Mouse (Mus musculus): ENCODE measurements around the gene Ly86. TPM values are rescaled to one million over a fixed set of nuclear protein-coding genes. Genes with fewer than 3 reads are reported as not detected.
A peak's percentile ranks its signal among the peaks of the same experiment; 100 is the strongest.

Ly86 gene
- polyA plus RNA-seq, 1 experiment from 2014 or later: 4.3 TPM

GRCm38 (mm10) chr13:37457007-37457827 is 112.2 kb downstream of the Ly86 start:
- peak; percentile 53 for ATAC-seq
- Histone ChIP-seq H3K36me3 (ENCODE audit: control insufficient read depth, insufficient read depth) (no peaks in the 10 kb centered on the region), H3K4me2 (ENCODE audit: low read length) (no peak overlapping the region), H3K27me3 (replicated peaks; ENCODE audit: control insufficient read depth, insufficient read depth, low read length) (no peaks in the 10 kb centered on the region), H3K27ac (ENCODE audit: low read length) (0 out of 2 replicates have a peak overlapping the region, but pooled peaks have one; percentile 13), H3K4me3 (replicated peaks; ENCODE audit: low read length) (no peak overlapping the region), H3K4me1 (replicated peaks; ENCODE audit: control insufficient read depth, insufficient read depth, low read length) (peaks cover 24% of the 10 kb centered on the region), H3K9ac (replicated peaks; ENCODE audit: low read depth, low read length) (no peak overlapping the region), H3K9me3 (ENCODE audit: control insufficient read depth, low read length) (no peaks in the 10 kb centered on the region)
- 41% methylated on average over 11 of the region's 11 CpGs for WGBS

DNA sequence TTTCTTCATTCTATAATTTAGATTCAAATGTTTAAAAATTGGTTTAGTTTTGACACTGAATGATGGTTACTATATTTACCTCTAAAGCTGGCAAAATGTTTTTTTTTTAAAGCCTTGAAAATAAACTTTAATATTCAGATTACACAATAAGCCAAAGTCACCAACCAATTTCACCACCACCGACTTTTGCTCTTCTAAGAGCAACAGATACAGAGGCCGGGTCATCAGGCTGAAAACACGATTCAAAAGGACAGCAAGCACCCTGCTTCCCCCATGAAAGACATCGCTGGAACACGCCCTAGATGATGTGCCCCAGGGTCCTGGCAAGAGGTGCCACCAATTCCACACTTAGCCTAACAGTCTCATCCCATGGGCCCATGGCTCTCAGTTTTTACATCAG is 113.5 kb downstream of the Ly86 start:
- no peaks in the 10 kb centered on the region for H3K9me3 ChIP-seq (ENCODE audit: control insufficient read depth, low read length)
- no peaks in the 10 kb centered on the region for H3K36me3 ChIP-seq (ENCODE audit: control insufficient read depth, insufficient read depth)
- no peaks in the 10 kb centered on the region for H3K27me3 ChIP-seq (replicated peaks; ENCODE audit: control insufficient read depth, insufficient read depth, low read length)
- peaks cover 13% of the 10 kb centered on the region for H3K4me1 ChIP-seq (replicated peaks; ENCODE audit: control insufficient read depth, insufficient read depth, low read length)
- ATAC-seq: no peak
- H3K9ac ChIP-seq (replicated peaks; ENCODE audit: low read depth, low read length): no peak overlapping the region
- no peak overlapping the region for H3K4me2 ChIP-seq (ENCODE audit: low read length)
- no peak overlapping the region for H3K27ac ChIP-seq (ENCODE audit: low read length)
- H3K4me3 ChIP-seq (replicated peaks; ENCODE audit: low read length): no peak overlapping the region
- WGBS: 77% methylated on average over 5 of the region's 5 CpGs

GRCm38 (mm10) chr13:37459022-37459421 is 114.0 kb downstream of the Ly86 start:
- 75% methylated on average over 10 of the region's 10 CpGs for WGBS
- no peaks in the 10 kb centered on the region for H3K27me3 ChIP-seq (replicated peaks; ENCODE audit: control insufficient read depth, insufficient read depth, low read length)
- no peak for ATAC-seq
- no peak overlapping the region for H3K4me3 ChIP-seq (replicated peaks; ENCODE audit: low read length)
- H3K4me2 ChIP-seq (ENCODE audit: low read length): no peak overlapping the region
- H3K27ac ChIP-seq (ENCODE audit: low read length): no peak overlapping the region
- H3K9me3 ChIP-seq (ENCODE audit: control insufficient read depth, low read length): no peaks in the 10 kb centered on the region
- H3K4me1 ChIP-seq (replicated peaks; ENCODE audit: control insufficient read depth, insufficient read depth, low read length): peaks cover 13% of the 10 kb centered on the region
- no peak overlapping the region for H3K9ac ChIP-seq (replicated peaks; ENCODE audit: low read depth, low read length)
- H3K36me3 ChIP-seq (ENCODE audit: control insufficient read depth, insufficient read depth): no peaks in the 10 kb centered on the region

GRCm38 (mm10) chr13:37459957-37460930 is 115.2 kb downstream of the Ly86 start:
- H3K27me3 ChIP-seq (replicated peaks; ENCODE audit: control insufficient read depth, insufficient read depth, low read length): no peaks in the 10 kb centered on the region
- ATAC-seq: no peak
- peaks cover 13% of the 10 kb centered on the region for H3K4me1 ChIP-seq (replicated peaks; ENCODE audit: control insufficient read depth, insufficient read depth, low read length)
- 78% methylated on average over 28 of the region's 28 CpGs for WGBS
- H3K4me2 ChIP-seq (ENCODE audit: low read length): no peak overlapping the region
- no peak overlapping the region for H3K9ac ChIP-seq (replicated peaks; ENCODE audit: low read depth, low read length)
- no peak overlapping the region for H3K4me3 ChIP-seq (replicated peaks; ENCODE audit: low read length)
- no peaks in the 10 kb centered on the region for H3K9me3 ChIP-seq (ENCODE audit: control insufficient read depth, low read length)
- H3K27ac ChIP-seq (ENCODE audit: low read length): no peak overlapping the region
- H3K36me3 ChIP-seq (ENCODE audit: control insufficient read depth, insufficient read depth): no peaks in the 10 kb centered on the region

DNA sequence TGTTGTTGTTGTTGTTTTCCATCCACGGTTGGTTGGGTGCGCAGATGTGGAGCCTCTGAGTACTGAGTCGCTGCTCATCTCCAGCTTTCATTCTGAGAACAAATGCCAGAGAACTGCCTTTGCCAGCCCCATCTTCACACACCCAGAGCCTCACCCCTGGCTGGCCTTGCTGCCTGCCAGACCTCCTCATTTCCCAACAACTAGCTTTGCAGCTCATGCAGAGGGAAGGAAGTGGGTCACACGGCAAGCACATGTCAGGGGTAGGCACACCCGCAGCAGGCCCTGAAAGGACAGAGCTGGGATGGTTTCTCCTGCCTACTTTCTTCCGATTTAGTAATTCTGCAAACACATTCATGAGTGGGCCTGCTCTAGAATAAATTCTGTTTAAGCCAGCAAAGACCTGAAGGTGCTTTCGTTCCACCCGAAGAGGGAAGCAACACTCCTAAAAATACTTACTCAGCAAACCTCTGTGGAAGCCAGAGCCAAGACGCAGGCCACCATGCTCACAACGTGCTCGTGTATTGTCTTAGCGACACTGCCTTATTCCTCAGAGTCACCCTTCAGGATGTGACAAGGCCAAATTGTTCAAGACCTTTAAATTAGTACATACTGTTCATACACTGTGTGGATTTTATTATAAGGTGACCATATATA is 117.2 kb downstream of the Ly86 start:
- H3K27me3 ChIP-seq (replicated peaks; ENCODE audit: control insufficient read depth, insufficient read depth, low read length): no peaks in the 10 kb centered on the region
- no peak for ATAC-seq
- no peak overlapping the region for H3K4me2 ChIP-seq (ENCODE audit: low read length)
- WGBS: 92% methylated on average over 12 of the region's 12 CpGs
- H3K9me3 ChIP-seq (ENCODE audit: control insufficient read depth, low read length): no peaks in the 10 kb centered on the region
- no peaks in the 10 kb centered on the region for H3K36me3 ChIP-seq (ENCODE audit: control insufficient read depth, insufficient read depth)
- H3K9ac ChIP-seq (replicated peaks; ENCODE audit: low read depth, low read length): no peak overlapping the region
- no peak overlapping the region for H3K4me3 ChIP-seq (replicated peaks; ENCODE audit: low read length)
- peaks cover 5% of the 10 kb centered on the region for H3K4me1 ChIP-seq (replicated peaks; ENCODE audit: control insufficient read depth, insufficient read depth, low read length)
- no peak overlapping the region for H3K27ac ChIP-seq (ENCODE audit: low read length)

DNA sequence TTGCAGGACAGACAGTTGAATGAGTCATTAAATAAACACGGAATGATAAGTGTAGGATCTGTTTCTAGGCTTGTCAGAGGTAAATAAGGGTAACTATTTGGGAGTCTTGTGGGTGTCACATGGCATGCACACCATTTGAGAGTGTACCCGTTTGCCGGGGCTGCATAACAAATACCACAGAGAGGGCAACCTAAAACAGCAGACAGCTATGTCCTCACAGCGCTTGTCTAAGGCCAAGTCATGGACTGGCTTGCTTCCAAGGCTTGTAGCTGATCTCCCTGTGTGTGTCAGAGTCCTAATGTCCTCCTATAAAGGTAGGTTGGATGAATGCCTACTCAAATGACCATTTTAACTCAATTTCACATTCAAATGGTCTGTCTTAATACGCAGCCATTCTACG is 120.7 kb downstream of the Ly86 start:
- no peak overlapping the region for H3K9ac ChIP-seq (replicated peaks; ENCODE audit: low read depth, low read length)
- H3K27ac ChIP-seq (ENCODE audit: low read length): no peak overlapping the region
- 0 out of 2 replicates have a peak, but pooled peaks cover 7% of the 10 kb centered on the region for H3K4me1 ChIP-seq (replicated peaks; ENCODE audit: control insufficient read depth, insufficient read depth, low read length)
- ATAC-seq: no peak
- no peak overlapping the region for H3K4me3 ChIP-seq (replicated peaks; ENCODE audit: low read length)
- H3K36me3 ChIP-seq (ENCODE audit: control insufficient read depth, insufficient read depth): no peaks in the 10 kb centered on the region
- H3K9me3 ChIP-seq (ENCODE audit: control insufficient read depth, low read length): no peaks in the 10 kb centered on the region
- no peaks in the 10 kb centered on the region for H3K27me3 ChIP-seq (replicated peaks; ENCODE audit: control insufficient read depth, insufficient read depth, low read length)
- WGBS: 89% methylated on average over 6 of the region's 6 CpGs
- no peak overlapping the region for H3K4me2 ChIP-seq (ENCODE audit: low read length)

GRCm38 (mm10) chr13:37467795-37468194 is 122.8 kb downstream of the Ly86 start:
- 12% methylated on average over 8 of the region's 8 CpGs for WGBS
- ATAC-seq: no peak
- Histone ChIP-seq H3K9me3 (ENCODE audit: control insufficient read depth, low read length) (no peaks in the 10 kb centered on the region), H3K4me3 (replicated peaks; ENCODE audit: low read length) (no peak overlapping the region), H3K27me3 (replicated peaks; ENCODE audit: control insufficient read depth, insufficient read depth, low read length) (no peaks in the 10 kb centered on the region), H3K27ac (ENCODE audit: low read length) (no peak overlapping the region), H3K9ac (replicated peaks; ENCODE audit: low read depth, low read length) (0 out of 2 replicates have a peak overlapping the region, but pooled peaks have one; percentile 9), H3K4me1 (replicated peaks; ENCODE audit: control insufficient read depth, insufficient read depth, low read length) (0 out of 2 replicates have a peak, but pooled peaks cover 7% of the 10 kb centered on the region), H3K36me3 (ENCODE audit: control insufficient read depth, insufficient read depth) (no peaks in the 10 kb centered on the region), H3K4me2 (ENCODE audit: low read length) (0 out of 2 replicates have a peak overlapping the region, but pooled peaks have one; percentile 2)

Measured in forebrain, embryonic 16.5 days (tissue).